Mouse (Mus musculus) ES-Bruce4 (cell line): Measurements from ENCODE around the gene Tiam1.

Source experiments
- EP300 ChIP-seq: IDR thresholded peaks from 2 replicates; pipeline ENCODE4 v1.6.1; 2011; ENCODE audit warnings: low read depth, low read length; ENCODE audit not compliant: insufficient read depth
- POLR2A ChIP-seq: IDR thresholded peaks from one replicate; pipeline ENCODE4 v1.8.1; 2011; ENCODE audit warnings: low read length; ENCODE audit not compliant: insufficient read depth

DNA sequence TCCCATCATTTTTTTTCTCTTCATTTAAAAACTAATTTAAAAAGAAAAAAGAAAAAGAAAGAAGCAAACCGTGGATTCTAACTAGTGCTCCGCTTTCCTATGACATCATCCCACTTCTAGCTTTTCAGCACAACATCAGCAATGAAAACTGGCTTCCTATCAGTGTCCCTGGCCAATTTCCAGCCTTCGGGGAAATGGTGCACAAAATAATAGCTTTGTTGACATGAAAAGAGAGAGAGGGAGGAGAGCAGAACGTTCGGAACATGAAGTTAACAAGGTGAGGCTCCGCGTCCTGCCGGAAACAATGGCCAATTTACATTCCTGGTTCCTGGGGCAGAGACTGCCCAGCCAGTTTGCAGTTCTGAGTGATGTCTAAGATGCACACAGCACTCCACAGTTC, 381.5 kb downstream of the Tiam1 start:
- TF ChIP-seq EP300 (no peak), POLR2A (no peak)
